Mouse (Mus musculus): ENCODE results near the gene Rbfox3.

Gene Rbfox3

DNA sequence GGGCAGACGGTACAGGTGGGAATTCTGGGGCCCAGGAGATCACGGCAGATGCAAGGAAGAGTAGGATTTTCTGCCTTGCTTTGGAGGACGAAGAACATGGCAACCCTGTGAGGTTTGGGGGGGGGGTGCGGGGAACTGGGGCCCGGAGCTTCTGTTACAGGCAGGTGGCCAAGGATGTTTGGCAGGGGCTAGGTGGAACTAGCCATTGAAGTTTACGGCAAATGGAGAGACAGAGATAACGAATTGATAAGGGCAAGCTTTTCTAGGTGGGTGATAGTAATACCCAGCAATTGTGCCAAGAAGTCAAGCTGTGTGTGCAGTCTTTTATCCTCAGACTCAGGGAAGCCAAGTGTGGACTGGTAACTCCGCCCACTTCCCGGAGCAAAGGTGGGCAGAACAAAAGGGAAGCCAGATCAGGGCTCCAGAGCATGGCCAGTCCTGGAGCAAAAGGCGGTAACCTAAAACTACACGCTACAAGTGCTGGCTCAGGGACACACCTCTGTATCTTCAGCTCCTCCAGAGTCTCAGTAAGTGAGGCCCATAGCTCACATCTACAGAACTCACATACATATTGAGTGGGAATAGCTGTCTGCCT, 443.9 kb downstream of the Rbfox3 start:
- DNase-seq: no peak

DNA sequence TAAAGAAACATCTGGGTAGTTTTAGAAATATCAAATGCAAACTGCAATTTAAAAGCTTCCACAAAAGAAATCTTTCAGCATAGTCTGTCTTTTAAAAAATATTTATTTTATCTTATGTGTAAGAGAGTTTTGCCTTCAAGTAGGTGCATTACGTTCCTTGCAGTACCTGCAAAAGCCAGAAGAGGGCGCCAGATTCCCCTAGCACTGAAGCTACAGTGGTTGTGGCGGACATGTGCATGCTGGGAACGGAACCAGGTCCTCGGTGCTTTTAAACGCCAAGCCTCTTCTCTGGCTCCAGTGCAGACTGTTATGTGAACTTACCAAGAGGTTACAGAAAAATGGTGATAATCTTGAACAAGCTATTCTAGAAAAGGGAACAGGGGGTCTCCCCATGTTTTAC, 451.1 kb downstream of the Rbfox3 start:
- no peak for DNase-seq

- no peak for DNase-seq
Observed at GRCm38 (mm10) chr11:118459536-118459935, 451.9 kb downstream of the Rbfox3 start.

- DNase-seq: peak; percentile 63
Observed at GRCm38 (mm10) chr11:118459051-118459450, 452.3 kb downstream of the Rbfox3 start.

- no peak for DNase-seq
Observed at GRCm38 (mm10) chr11:118456937-118457336, 454.5 kb downstream of the Rbfox3 start.

DNA sequence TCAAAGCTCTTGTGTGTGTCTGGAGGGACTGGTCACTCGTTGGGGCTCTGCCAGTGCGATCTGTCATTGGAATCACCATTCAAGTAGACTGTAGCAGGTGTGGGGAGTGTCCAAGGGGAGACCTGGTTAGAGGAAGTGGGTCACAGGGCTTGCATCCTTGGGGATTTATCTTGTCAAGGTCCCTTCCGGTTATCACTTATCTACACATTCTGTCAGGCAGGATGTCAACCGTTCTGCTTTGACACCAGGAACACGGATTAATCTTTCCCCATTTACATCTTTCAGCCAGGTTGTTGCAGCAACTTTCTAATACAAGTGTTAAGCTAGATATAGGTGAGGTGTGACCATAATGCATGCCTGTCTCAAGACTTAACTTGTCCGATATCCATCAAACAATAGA, 455.6 kb downstream of the Rbfox3 start:
- DNase-seq: no peak

GRCm38 (mm10) chr11:118453886-118454671, 457.3 kb downstream of the Rbfox3 start:
- no peak for DNase-seq

DNA sequence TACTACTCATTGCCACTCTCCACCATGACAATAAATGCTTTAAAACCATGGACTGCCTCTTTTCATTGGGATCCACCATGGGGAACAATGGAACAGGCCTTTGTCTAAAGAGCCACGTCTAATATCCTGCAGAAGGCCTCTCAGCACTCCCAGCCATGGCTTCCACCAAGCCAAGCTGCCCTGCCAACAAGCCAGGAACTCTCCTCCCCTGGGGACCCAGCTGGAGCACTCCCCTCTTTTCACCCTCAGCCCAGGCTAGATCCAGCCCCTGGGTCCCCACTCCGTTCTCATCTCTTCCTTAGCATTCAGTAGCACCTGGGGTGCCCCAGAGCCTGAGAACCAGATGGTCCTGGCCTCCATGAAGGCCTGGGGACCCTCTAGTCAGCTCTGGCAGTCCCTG, 458.4 kb downstream of the Rbfox3 start:
- DNase-seq: no peak

- DNase-seq: no peak
Observed at GRCm38 (mm10) chr11:118451211-118451610, 460.2 kb downstream of the Rbfox3 start.

GRCm38 (mm10) chr11:118448385-118448784, 463.0 kb downstream of the Rbfox3 start:
- no peak for DNase-seq

GRCm38 (mm10) chr11:118447346-118447745, 464.1 kb downstream of the Rbfox3 start:
- DNase-seq: no peak

GRCm38 (mm10) chr11:118445843-118446242, 465.6 kb downstream of the Rbfox3 start:
- peak; percentile 77 for DNase-seq

- peak; percentile 87 for DNase-seq
Observed at GRCm38 (mm10) chr11:118443201-118443970, 468.0 kb downstream of the Rbfox3 start.

DNA sequence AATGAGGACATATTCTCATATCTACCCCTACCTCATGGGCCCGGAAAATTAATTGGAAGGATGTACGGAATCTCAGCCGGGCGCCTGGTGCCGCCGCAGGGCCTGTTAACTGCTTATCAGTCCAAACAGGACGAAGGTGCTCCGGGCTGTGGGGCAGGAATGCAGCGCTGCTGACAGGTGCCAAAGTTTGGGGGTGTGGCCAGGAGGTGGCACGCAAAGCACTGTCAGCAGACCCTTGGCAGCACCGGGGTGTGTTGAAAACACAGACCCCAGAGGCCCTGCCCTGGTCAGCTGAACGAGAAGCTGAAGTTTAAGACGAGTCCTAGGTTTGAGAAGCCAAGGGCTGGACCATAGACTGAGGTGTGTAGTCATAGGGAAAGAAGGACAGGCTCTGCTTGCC, 468.7 kb downstream of the Rbfox3 start:
- DNase-seq: peak; percentile 30

All from lung, postnatal 10 days (tissue).